Mouse (Mus musculus) C2C12 (cell line): ENCODE measurements around the gene Me1.

Experiments
- CEBPB ChIP-seq: IDR thresholded peaks from one replicate; pipeline ENCODE4 v1.6.1; 2011; ENCODE audit warnings: low read depth, mild to moderate bottlenecking, control low read depth, moderate library complexity
- CTCF ChIP-seq: IDR thresholded peaks from one replicate; pipeline ENCODE4 v1.5.1; 2011; ENCODE audit not compliant: control insufficient read depth, insufficient read depth, insufficient read length
- FOSL1 ChIP-seq: IDR thresholded peaks from one replicate; pipeline ENCODE4 v1.8.0; 2011; ENCODE audit warnings: mild to moderate bottlenecking, low read length; ENCODE audit not compliant: poor library complexity, insufficient read depth, severe bottlenecking
- MAX ChIP-seq: IDR thresholded peaks from one replicate; pipeline ENCODE4 v1.6.1; 2011; ENCODE audit warnings: mild to moderate bottlenecking, control low read depth
- MYOD1 ChIP-seq: IDR thresholded peaks from one replicate; pipeline ENCODE4 v1.6.1; 2011; ENCODE audit warnings: low read depth; ENCODE audit not compliant: control insufficient read depth, insufficient read length
- MYOG ChIP-seq: IDR thresholded peaks from one replicate; pipeline ENCODE4 v1.6.1; 2011; ENCODE audit not compliant: control insufficient read depth, insufficient read length; ENCODE audit errors: extremely low read depth
- USF1 ChIP-seq: IDR thresholded peaks from one replicate; pipeline ENCODE4 v1.6.1; 2011; ENCODE audit warnings: low read depth, mild to moderate bottlenecking, control low read depth, moderate library complexity

DNA sequence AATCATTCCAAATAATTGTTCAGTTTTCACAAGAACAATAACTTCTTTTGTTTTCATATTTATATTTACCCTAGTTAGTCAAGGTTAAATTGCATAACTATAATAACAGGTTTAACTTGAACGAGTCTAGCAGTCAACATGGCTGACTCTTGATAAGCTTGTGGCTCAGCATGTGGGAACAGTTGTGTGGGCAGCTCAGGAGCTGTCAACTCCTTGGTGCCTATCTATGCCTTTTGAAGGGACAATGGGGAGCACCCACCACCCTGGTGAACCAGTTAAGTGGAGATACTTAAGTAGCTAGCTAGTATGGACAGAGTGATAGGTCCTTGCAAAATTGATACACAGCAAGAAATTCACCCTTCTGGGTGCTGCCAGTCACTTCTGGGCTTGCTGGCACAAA lies 33.3 kb upstream of the Me1 start:
- no peak for TF ChIP-seq CTCF
- no peak for TF ChIP-seq USF1
- TF ChIP-seq MYOD1: no peak
- no peak for TF ChIP-seq MYOG
- TF ChIP-seq MAX: no peak
- no peak for TF ChIP-seq CEBPB
- no peak for TF ChIP-seq FOSL1
